Mouse (Mus musculus) testis, adult 2 months (tissue): Measurements from ENCODE around the gene Vcam1.

ENCODE experiments used
- CTCF ChIP-seq: fragments of 200-500 bp; IDR thresholded peaks from 2 replicates; pipeline ENCODE4 v1.5.1; 2012; ENCODE audit warnings: low read depth, mild to moderate bottlenecking, inconsistent platforms, low read length, moderate library complexity; ENCODE audit not compliant: control insufficient read depth, insufficient read depth, insufficient replicate concordance
- POLR2A ChIP-seq: fragments of 200-500 bp; IDR thresholded peaks from 2 replicates; pipeline ENCODE4 v1.6.1; 2012; ENCODE audit warnings: low read depth, mild to moderate bottlenecking, inconsistent platforms, low read length, moderate library complexity; ENCODE audit not compliant: control insufficient read depth

- TF ChIP-seq POLR2A (no peak), CTCF (peak; percentile 73; the same call in 1 of the 2 replicates)
These were observed 37.8 kb downstream of the Vcam1 start for GRCm38 (mm10) chr3:116091706-116092105.
